Mouse (Mus musculus) E14TG2a.4 (cell line): ENCODE measurements around the gene Them7.

ENCODE experiments used
- CTCF ChIP-seq: conservative IDR thresholded peaks from 2 replicates; pipeline ENCODE4 v1.5.1; 2014; ENCODE audit warnings: low read length
- NANOG ChIP-seq: IDR thresholded peaks from 2 replicates; pipeline ENCODE4 v1.6.1; 2014; ENCODE audit warnings: borderline replicate concordance, low read length, mixed read lengths
- POU5F1 ChIP-seq: IDR thresholded peaks from 2 replicates; pipeline ENCODE4 v1.6.1; 2014; ENCODE audit warnings: low read length, borderline replicate concordance

- TF ChIP-seq CTCF: no peak
- no peak for TF ChIP-seq NANOG
- TF ChIP-seq POU5F1: no peak
These were observed 194.6 kb downstream of the Them7 start for GRCm38 (mm10) chr2:105418629-105419227.
